Mouse (Mus musculus) gonadal fat pad, adult 2 months (tissue): ENCODE results near the gene St6galnac6. TPM values are rescaled to one million over a fixed set of nuclear protein-coding genes. Genes with fewer than 3 reads are reported as not detected.

ENCODE experiments used
- polyA plus RNA-seq: library from polyadenylated mRNA; depleted of rRNA; stranded (reverse); fragments of >200 nt; gene quantifications from 2 replicates; pipeline ENCODE4 v1.2.3, GENCODE M21; 2012; rRNA removed

St6galnac6 gene
- polyA plus RNA-seq, 1 experiment: 46.1 TPM

Other genes with a start within 250 kb of the St6galnac6 start
- 150 and 154 TPM in 2 replicates for gene Ciz1, start 247.4 kb upstream of the St6galnac6 start, polyA plus RNA-seq
- gene Dnm1, start 246.4 kb upstream of the St6galnac6 start, polyA plus RNA-seq: 19.7 and 25.0 TPM in 2 replicates
- 470 and 500 TPM in 2 replicates for gene 1110008P14Rik, start 217.8 kb upstream of the St6galnac6 start, polyA plus RNA-seq
- gene Lcn2, start 211.5 kb upstream of the St6galnac6 start, polyA plus RNA-seq: 3,887 and 6,444 TPM in 2 replicates
- gene Ptges2, start 203.8 kb upstream of the St6galnac6 start, polyA plus RNA-seq: 50.0 and 51.6 TPM in 2 replicates
- 5.2 and 5.3 TPM in 2 replicates for gene Naif1, start 149.3 kb upstream of the St6galnac6 start, polyA plus RNA-seq
- gene Slc25a25, start 148.3 kb upstream of the St6galnac6 start, polyA plus RNA-seq: 29.4 and 39.5 TPM in 2 replicates
- 23.8 and 31.3 TPM in 2 replicates for gene Fam102a, start 64.4 kb upstream of the St6galnac6 start, polyA plus RNA-seq
- 138 and 191 TPM in 2 replicates for gene Dpm2, start 28.9 kb upstream of the St6galnac6 start, polyA plus RNA-seq
- gene Pip5kl1, start 24.9 kb upstream of the St6galnac6 start, polyA plus RNA-seq: 0.11 and 0.24 TPM in 2 replicates
- gene 9430097D07Rik, start 24.0 kb upstream of the St6galnac6 start, polyA plus RNA-seq: not detected in 2 replicates
- 40.7 and 48.2 TPM in 2 replicates for gene St6galnac4, start 12.6 kb upstream of the St6galnac6 start, polyA plus RNA-seq
- gene Ak1, start 22.0 kb downstream of the St6galnac6 start, polyA plus RNA-seq: 25.9 and 35.2 TPM in 2 replicates
- gene Eng, start 46.9 kb downstream of the St6galnac6 start, polyA plus RNA-seq: 109 TPM in 2 replicates
- 109 and 124 TPM in 2 replicates for gene Fpgs, start 104.4 kb downstream of the St6galnac6 start, polyA plus RNA-seq
- gene Cdk9, start 113.4 kb downstream of the St6galnac6 start, polyA plus RNA-seq: 112 and 115 TPM in 2 replicates
- gene Sh2d3c, start 121.3 kb downstream of the St6galnac6 start, polyA plus RNA-seq: 35.5 and 38.0 TPM in 2 replicates
- not detected in 2 replicates for gene 6330409D20Rik, start 141.3 kb downstream of the St6galnac6 start, polyA plus RNA-seq
- gene Tor2a, start 157.5 kb downstream of the St6galnac6 start, polyA plus RNA-seq: 67.5 and 71.1 TPM in 2 replicates
- gene Ttc16, start 175.9 kb downstream of the St6galnac6 start, polyA plus RNA-seq: 2.7 and 4.2 TPM in 2 replicates
- 5.0 and 7.6 TPM in 2 replicates for gene Ptrh1, start 176.1 kb downstream of the St6galnac6 start, polyA plus RNA-seq
- 0.39 and 0.77 TPM in 2 replicates for gene Cfap157, start 184.7 kb downstream of the St6galnac6 start, polyA plus RNA-seq
- gene Stxbp1, start 247.5 kb downstream of the St6galnac6 start, polyA plus RNA-seq: 8.2 and 13.8 TPM in 2 replicates